Mouse (Mus musculus) forebrain, embryonic 11.5 days (tissue): ENCODE measurements around the gene Hp1bp3. TPM values are rescaled to one million over a fixed set of nuclear protein-coding genes. Genes with fewer than 3 reads are reported as not detected.

Experiments used
- ATAC-seq: fragments of 200-750 bp; cut with Nextera tagmentation; replicated peaks from 2 replicates; pipeline ENCODE4 v1.8.0; 2017; ENCODE audit warnings: moderate TSS enrichment; ENCODE audit not compliant: low FRiP score
- DNase-seq: peaks from one replicate; pipeline ENCODE4 v3.0.0-alpha.2; 2017; ENCODE audit warnings: low spot score
- H3K27ac ChIP-seq: fragments of 300-500 bp; sonication (generic); 2 replicates; pipeline ENCODE4 v1.5.1; 2014; ENCODE audit warnings: low read depth, low read length
- H3K27me3 ChIP-seq: fragments of 300-500 bp; sonication (generic); 2 replicates; pipeline ENCODE4 v1.6.1; 2014; ENCODE audit warnings: mild to moderate bottlenecking, low read length, mixed read lengths; ENCODE audit not compliant: control insufficient read depth, insufficient read depth
- H3K36me3 ChIP-seq: fragments of 300-500 bp; sonication (generic); 2 replicates; pipeline ENCODE4 v1.6.1; 2014; ENCODE audit warnings: mild to moderate bottlenecking, low read length, moderate library complexity, mixed read lengths; ENCODE audit not compliant: control insufficient read depth, insufficient read depth
- H3K4me1 ChIP-seq: fragments of 300-500 bp; sonication (generic); replicated peaks from 2 replicates; pipeline ENCODE4 v1.6.1; 2014; ENCODE audit warnings: low read length, mixed read lengths; ENCODE audit not compliant: control insufficient read depth, insufficient read depth
- H3K4me2 ChIP-seq: fragments of 300-500 bp; sonication (generic); 2 replicates; pipeline ENCODE4 v1.6.1; 2014; ENCODE audit warnings: low read depth, mild to moderate bottlenecking, low read length, moderate library complexity, mixed read lengths; ENCODE audit not compliant: severe bottlenecking
- H3K4me3 ChIP-seq: fragments of 300-500 bp; sonication (generic); 2 replicates; pipeline ENCODE4 v1.5.1; 2014; ENCODE audit warnings: low read depth, low read length
- H3K9ac ChIP-seq: fragments of 300-500 bp; sonication (generic); 2 replicates; pipeline ENCODE4 v1.6.1; 2014; ENCODE audit warnings: low read length
- H3K9me3 ChIP-seq: fragments of 300-500 bp; sonication (generic); 2 replicates; pipeline ENCODE4 v1.6.1; 2016; ENCODE audit warnings: low read length, mixed read lengths; ENCODE audit not compliant: control insufficient read depth
- WGBS: fragments of 180-500 bp; shearing (Covaris S2); extraction: QIAGEN DNeasy Blood & Tissue Kit; methylation state at CpG from one replicate; pipeline ENCODE4 v1.1.7; 2014; 5-methylcytosine and 5-hydroxymethylcytosine counted together
- polyA plus RNA-seq: library from polyadenylated mRNA; unstranded; fragments of >200 nt; fragmentation: Nextera tagmentation; extraction: Ambion mirVana; gene quantifications from 2 replicates; pipeline ENCODE4 v1.2.1, GENCODE M21; 2014

The Hp1bp3 gene
- polyA plus RNA-seq, 1 experiment from 2014 or later, result 178 TPM

- Histone ChIP-seq H3K27ac (no peak overlapping the region), H3K27me3 (peaks cover 11% of the 10 kb centered on the region), H3K9ac (peak overlapping the region; percentile 43), H3K4me2 (peak overlapping the region; percentile 84), H3K9me3 (no peaks in the 10 kb centered on the region), H3K36me3 (no peaks in the 10 kb centered on the region), H3K4me1 (0 out of 2 replicates have a peak, but pooled peaks cover 2% of the 10 kb centered on the region), H3K4me3 (peak overlapping the region; percentile 65)
- ATAC-seq (peak; percentile 87), DNase-seq (peak; percentile 95)
- under 1% methylated on average over 73 of the region's 78 CpGs for WGBS
Observed at GRCm38 (mm10) chr4:138261843-138262681, 46.0 kb downstream of the Hp1bp3 start.

- Histone ChIP-seq H3K36me3 (no peaks in the 10 kb centered on the region), H3K4me2 (no peak overlapping the region), H3K4me1 (no peaks in the 10 kb centered on the region), H3K4me3 (no peak overlapping the region), H3K27me3 (peaks cover 11% of the 10 kb centered on the region), H3K9me3 (no peaks in the 10 kb centered on the region), H3K9ac (no peak overlapping the region), H3K27ac (no peak overlapping the region)
- DNase-seq (no peak), ATAC-seq (no peak)
- WGBS, result 89% methylated on average over 10 of the region's 10 CpGs
Observed at GRCm38 (mm10) chr4:138267869-138268268, 51.8 kb downstream of the Hp1bp3 start.

- Histone ChIP-seq H3K4me1 (no peaks in the 10 kb centered on the region), H3K9me3 (no peaks in the 10 kb centered on the region), H3K27ac (no peak overlapping the region), H3K4me3 (no peak overlapping the region), H3K27me3 (no peaks in the 10 kb centered on the region), H3K4me2 (no peak overlapping the region), H3K9ac (no peak overlapping the region), H3K36me3 (no peaks in the 10 kb centered on the region)
- no peak for ATAC-seq
- WGBS, result 78% methylated on average over 14 of the region's 14 CpGs
- no peak for DNase-seq
Observed at GRCm38 (mm10) chr4:138272011-138272997, 56.2 kb downstream of the Hp1bp3 start.

GRCm38 (mm10) chr4:138278346-138278745, 62.2 kb downstream of the Hp1bp3 start:
- 81% methylated on average over 7 of the region's 7 CpGs for WGBS
- no peak overlapping the region for H3K27ac ChIP-seq
- DNase-seq, result no peak

GRCm38 (mm10) chr4:138282834-138283233, 66.7 kb downstream of the Hp1bp3 start:
- Histone ChIP-seq H3K4me3 (no peak overlapping the region), H3K27ac (no peak overlapping the region), H3K4me2 (no peak overlapping the region), H3K9ac (no peak overlapping the region), H3K9me3 (no peaks in the 10 kb centered on the region), H3K27me3 (no peaks in the 10 kb centered on the region), H3K36me3 (no peaks in the 10 kb centered on the region), H3K4me1 (no peaks in the 10 kb centered on the region)
- DNase-seq (peak; percentile 76), ATAC-seq (no peak)
- 19% methylated on average over 4 of the region's 4 CpGs for WGBS

More at GRCm38 (mm10) chr4:138278346-138278745, 62.2 kb downstream of the Hp1bp3 start:
- Histone ChIP-seq H3K36me3 (no peaks in the 10 kb centered on the region), H3K9ac (no peak overlapping the region), H3K4me3 (no peak overlapping the region), H3K4me1 (no peaks in the 10 kb centered on the region), H3K9me3 (no peaks in the 10 kb centered on the region), H3K4me2 (no peak overlapping the region), H3K27me3 (no peaks in the 10 kb centered on the region)
- ATAC-seq, result no peak

- Histone ChIP-seq H3K4me1 (no peaks in the 10 kb centered on the region), H3K36me3 (no peaks in the 10 kb centered on the region), H3K4me3 (no peak overlapping the region), H3K27me3 (no peaks in the 10 kb centered on the region), H3K27ac (no peak overlapping the region), H3K4me2 (no peak overlapping the region), H3K9ac (no peak overlapping the region), H3K9me3 (no peaks in the 10 kb centered on the region)
- 89% methylated on average over 12 of the region's 12 CpGs for WGBS
- ATAC-seq (no peak), DNase-seq (no peak)
Observed at GRCm38 (mm10) chr4:138286411-138286810, 70.3 kb downstream of the Hp1bp3 start.

- H3K4me2 ChIP-seq, result no peak overlapping the region
- 84% methylated on average over 7 of the region's 7 CpGs for WGBS
- H3K27ac ChIP-seq, result no peak overlapping the region
- H3K4me1 ChIP-seq, result no peaks in the 10 kb centered on the region
- no peak overlapping the region for H3K9ac ChIP-seq
- H3K4me3 ChIP-seq, result no peak overlapping the region
- no peak for DNase-seq
- no peaks in the 10 kb centered on the region for H3K36me3 ChIP-seq
- H3K9me3 ChIP-seq, result no peaks in the 10 kb centered on the region
- no peaks in the 10 kb centered on the region for H3K27me3 ChIP-seq
- no peak for ATAC-seq
Observed at GRCm38 (mm10) chr4:138288691-138289090, 72.6 kb downstream of the Hp1bp3 start.

- Histone ChIP-seq H3K4me2 (no peak overlapping the region), H3K27ac (no peak overlapping the region), H3K4me1 (no peaks in the 10 kb centered on the region), H3K4me3 (no peak overlapping the region), H3K9ac (no peak overlapping the region), H3K36me3 (no peaks in the 10 kb centered on the region), H3K27me3 (no peaks in the 10 kb centered on the region), H3K9me3 (no peaks in the 10 kb centered on the region)
- no peak for ATAC-seq
- WGBS, result 91% methylated on average over 13 of the region's 13 CpGs
- no peak for DNase-seq
Observed at GRCm38 (mm10) chr4:138292028-138292427, 75.9 kb downstream of the Hp1bp3 start.
